Mouse (Mus musculus) stomach, postnatal 0 days (tissue): ENCODE measurements around the gene Urad.

Experiments used
- CTCF ChIP-seq: IDR thresholded peaks from 2 replicates; pipeline ENCODE4 v1.5.1; 2016; ENCODE audit warnings: antibody characterized with exemption, low read depth, mild to moderate bottlenecking, moderate library complexity
- EP300 ChIP-seq: optimal IDR thresholded peaks from 2 replicates; pipeline ENCODE3; 2016; ENCODE audit warnings: antibody characterized with exemption

GRCm38 (mm10) chr5:147272046-147272807 lies 50.0 kb downstream of the Urad start:
- TF ChIP-seq CTCF (no peak), EP300 (no peak)
